Mouse (Mus musculus) MEL (cell line): Measurements from ENCODE around the gene Chid1. TPM values are rescaled to one million over a fixed set of nuclear protein-coding genes. Genes with fewer than 3 reads are reported as not detected.
A peak's percentile ranks its signal among the peaks of the same experiment; 100 is the strongest.

ENCODE experiments used
- DNase-seq: peaks from one replicate; pipeline ENCODE4 v3.0.0; 2011; ENCODE audit warnings: low read depth, low spot score
- H3K27ac ChIP-seq: 2 replicates; pipeline ENCODE4 v1.5.1; 2012; ENCODE audit warnings: low read depth, mild to moderate bottlenecking, control low read depth, low read length, moderate library complexity; ENCODE audit not compliant: control insufficient read depth
- H3K27me3 ChIP-seq, 2 experiments: fragments of 150-350 bp in 1 of 2; sonication (generic) in 1 of 2; 2 replicates each; pipeline ENCODE4 v1.6.1; 2012; ENCODE audit warnings: low read length in 2 of 2, mild to moderate bottlenecking in 2 of 2, improper control_type of control experiment in 1 of 2, moderate library complexity in 1 of 2; ENCODE audit not compliant: insufficient read depth in 2 of 2, control insufficient read depth in 1 of 2
- H3K36me3 ChIP-seq, 2 experiments: 2 replicates each; pipeline ENCODE4 v1.6.1; 2012 to 2014; ENCODE audit warnings: low read length in 2 of 2, improper control_type of control experiment in 1 of 2, inconsistent platforms in 1 of 2, mild to moderate bottlenecking in 1 of 2; ENCODE audit not compliant: insufficient read depth in 2 of 2, control insufficient read depth in 1 of 2
- H3K4me1 ChIP-seq, 2 experiments: fragments of 150-350 bp in 1 of 2; sonication (generic) in 1 of 2; 2 replicates each; pipeline ENCODE4 v1.6.1; 2012; ENCODE audit warnings: low read length in 2 of 2, improper control_type of control experiment in 1 of 2, mild to moderate bottlenecking in 1 of 2; ENCODE audit not compliant: insufficient read depth in 2 of 2, control insufficient read depth in 1 of 2
- H3K4me3 ChIP-seq, 2 experiments: fragments of 150-350 bp in 1 of 2; sonication (generic) in 1 of 2; 2 replicates each; pipeline ENCODE4 v1.5.1; 2012; ENCODE audit warnings: low read depth in 2 of 2, low read length in 2 of 2, mild to moderate bottlenecking in 2 of 2, moderate library complexity in 2 of 2, control low read depth in 1 of 2, improper control_type of control experiment in 1 of 2; ENCODE audit not compliant: control insufficient read depth in 1 of 2, insufficient read depth in 1 of 2
- H3K79me2 ChIP-seq: 2 replicates; pipeline ENCODE4 v1.6.1; 2012; ENCODE audit warnings: mild to moderate bottlenecking, low read length, moderate library complexity; ENCODE audit not compliant: control insufficient read depth, poor library complexity, insufficient read depth
- H3K9ac ChIP-seq: 2 replicates; pipeline ENCODE4 v1.6.1; 2012; ENCODE audit warnings: low read depth, mild to moderate bottlenecking, control low read depth, low read length, moderate library complexity; ENCODE audit not compliant: control insufficient read depth, poor library complexity, severe bottlenecking
- H3K9me3 ChIP-seq: fragments of 150-350 bp; sonication (generic); replicated peaks from 2 replicates; pipeline ENCODE4 v1.6.1; 2012; ENCODE audit warnings: mild to moderate bottlenecking, low read length, improper control_type of control experiment, moderate library complexity; ENCODE audit not compliant: insufficient read depth
- BHLHE40 ChIP-seq: IDR thresholded peaks from 2 replicates; pipeline ENCODE4 v1.6.1; 2012; ENCODE audit warnings: low read depth, mild to moderate bottlenecking, inconsistent platforms, low read length, improper control_type of control experiment, borderline replicate concordance
- CHD1 ChIP-seq: IDR thresholded peaks from 2 replicates; pipeline ENCODE4 v1.6.1; 2012; ENCODE audit warnings: low read depth, mild to moderate bottlenecking, inconsistent platforms, low read length, improper control_type of control experiment
- CTCF ChIP-seq, 3 experiments: IDR thresholded peaks in 2 of 3; conservative IDR thresholded peaks in 1 of 3; 2 replicates each; pipeline ENCODE4 v1.5.1; 2011 to 2012; ENCODE audit warnings: low read length in 3 of 3, low read depth in 2 of 3, mild to moderate bottlenecking in 2 of 3, improper control_type of control experiment in 1 of 3, inconsistent platforms in 1 of 3, mixed read lengths in 1 of 3, moderate library complexity in 1 of 3; ENCODE audit not compliant: control insufficient read depth in 1 of 3, insufficient read depth in 1 of 3, poor library complexity in 1 of 3, severe bottlenecking in 1 of 3
- E2F4 ChIP-seq: IDR thresholded peaks from 2 replicates; pipeline ENCODE4 v1.6.1; 2011; ENCODE audit warnings: low read depth, low read length, improper control_type of control experiment, borderline replicate concordance
- EP300 ChIP-seq, 2 experiments: IDR thresholded peaks; 2 replicates each; pipeline ENCODE4 v1.6.1; 2011; ENCODE audit warnings: improper control_type of control experiment in 2 of 2, low read length in 2 of 2, low read depth in 1 of 2, mild to moderate bottlenecking in 1 of 2
- ETS1 ChIP-seq: IDR thresholded peaks from 2 replicates; pipeline ENCODE4 v1.6.1; 2012; ENCODE audit warnings: low read depth, mild to moderate bottlenecking, inconsistent platforms, low read length, improper control_type of control experiment, moderate library complexity
- GATA1 ChIP-seq: IDR thresholded peaks from 2 replicates; pipeline ENCODE4 v1.6.1; 2011; ENCODE audit warnings: low read depth, low read length, improper control_type of control experiment
- JUND ChIP-seq: IDR thresholded peaks from 2 replicates; pipeline ENCODE4 v1.6.1; 2011; ENCODE audit warnings: low read depth, mild to moderate bottlenecking, improper control_type of control experiment, low read length
- KAT2A ChIP-seq: conservative IDR thresholded peaks from 2 replicates; pipeline ENCODE4 v1.6.1; 2012; ENCODE audit warnings: low read depth, low read length, improper control_type of control experiment, inconsistent platforms
- MAFK ChIP-seq: IDR thresholded peaks from 2 replicates; pipeline ENCODE4 v1.6.1; 2011; ENCODE audit warnings: low read depth, mild to moderate bottlenecking, low read length, improper control_type of control experiment, borderline replicate concordance
- MAX ChIP-seq: IDR thresholded peaks from 2 replicates; pipeline ENCODE4 v1.6.1; 2011; ENCODE audit warnings: low read length, improper control_type of control experiment
- MAZ ChIP-seq: IDR thresholded peaks from 2 replicates; pipeline ENCODE4 v1.6.1; 2012; ENCODE audit warnings: low read depth, mild to moderate bottlenecking, inconsistent platforms, low read length, improper control_type of control experiment
- MXI1 ChIP-seq: IDR thresholded peaks from 2 replicates; pipeline ENCODE4 v1.6.1; 2011; ENCODE audit warnings: mild to moderate bottlenecking, low read depth, low read length, improper control_type of control experiment
- MYC ChIP-seq: IDR thresholded peaks from 2 replicates; pipeline ENCODE4 v1.6.1; 2011; ENCODE audit warnings: low read depth, mild to moderate bottlenecking, low read length, improper control_type of control experiment, moderate library complexity
- NRF1 ChIP-seq: IDR thresholded peaks from 2 replicates; pipeline ENCODE4 v1.6.1; 2014; ENCODE audit warnings: low read depth, mild to moderate bottlenecking, inconsistent platforms, low read length, improper control_type of control experiment, moderate library complexity; ENCODE audit not compliant: poor library complexity, insufficient read depth, severe bottlenecking
- POLR2A ChIP-seq, 2 experiments: IDR thresholded peaks; 2 replicates each; pipeline ENCODE4 v1.6.1; 2011 to 2012; ENCODE audit warnings: low read length in 2 of 2, mild to moderate bottlenecking in 2 of 2, control low read depth in 1 of 2, improper control_type of control experiment in 1 of 2, low read depth in 1 of 2, moderate library complexity in 1 of 2; ENCODE audit not compliant: control insufficient read depth in 1 of 2, insufficient read depth in 1 of 2, poor library complexity in 1 of 2
- POLR2AphosphoS5 ChIP-seq: IDR thresholded peaks from 2 replicates; pipeline ENCODE4 v1.6.1; 2012; ENCODE audit warnings: low read depth, borderline replicate concordance, mild to moderate bottlenecking, inconsistent platforms, low read length, moderate library complexity, mixed read lengths
- RAD21 ChIP-seq: IDR thresholded peaks from 2 replicates; pipeline ENCODE4 v1.6.1; 2011; ENCODE audit warnings: mild to moderate bottlenecking, low read depth, low read length, improper control_type of control experiment
- RCOR1 ChIP-seq: IDR thresholded peaks from 2 replicates; pipeline ENCODE4 v1.6.1; 2012; ENCODE audit warnings: low read depth, mild to moderate bottlenecking, inconsistent platforms, low read length, improper control_type of control experiment
- TAL1 ChIP-seq: IDR thresholded peaks from 2 replicates; pipeline ENCODE4 v1.6.1; 2012; ENCODE audit warnings: mild to moderate bottlenecking, inconsistent platforms, low read length, moderate library complexity, mixed read lengths
- TBP ChIP-seq: IDR thresholded peaks from 2 replicates; pipeline ENCODE4 v1.8.0; 2011; ENCODE audit warnings: low read depth, low read length, improper control_type of control experiment
- USF1 ChIP-seq: IDR thresholded peaks from 2 replicates; pipeline ENCODE4 v1.6.1; 2014; ENCODE audit warnings: low read depth, mild to moderate bottlenecking, inconsistent platforms, low read length, improper control_type of control experiment, moderate library complexity
- USF2 ChIP-seq, 2 experiments: IDR thresholded peaks; 2 replicates each; pipeline ENCODE4 v1.6.1; 2011 to 2012; ENCODE audit warnings: improper control_type of control experiment in 2 of 2, low read length in 2 of 2, borderline replicate concordance in 1 of 2, inconsistent platforms in 1 of 2, low read depth in 1 of 2, mild to moderate bottlenecking in 1 of 2; ENCODE audit not compliant: insufficient read depth in 1 of 2
- ZC3H11A ChIP-seq: IDR thresholded peaks from 2 replicates; pipeline ENCODE4 v1.6.1; 2012; ENCODE audit warnings: low read depth, mild to moderate bottlenecking, inconsistent platforms, low read length, improper control_type of control experiment
- ZKSCAN1 ChIP-seq: IDR thresholded peaks from 2 replicates; pipeline ENCODE4 v1.6.1; 2012; ENCODE audit warnings: low read depth, mild to moderate bottlenecking, inconsistent platforms, low read length, improper control_type of control experiment, moderate library complexity
- ZNF384 ChIP-seq: IDR thresholded peaks from 2 replicates; pipeline ENCODE4 v1.6.1; 2012; ENCODE audit warnings: low read depth, mild to moderate bottlenecking, inconsistent platforms, low read length, improper control_type of control experiment
- polyA plus RNA-seq, 2 experiments: library from polyadenylated mRNA; stranded (reverse) in 1 of 2; unstranded in 1 of 2; fragments of >175 nt in 1 of 2; fragments of >200 nt in 1 of 2; gene quantifications; 2 replicates each; pipeline versions ENCODE4 v1.2.1 to v1.2.4; 2012; ENCODE audit warnings: low replicate concordance in 2 of 2, low read depth in 1 of 2; ENCODE audit not compliant: insufficient read length in 2 of 2, insufficient read depth in 1 of 2, missing spikeins in 1 of 2
- total RNA-seq: library from RNA; depleted of rRNA; stranded (reverse); fragments of 300-350 nt; gene quantifications from 2 replicates; pipeline ENCODE4 v1.2.3, GENCODE M21; 2012

Chid1 gene
- total and polyA plus RNA-seq, 3 experiments = 36.1 to 46.7 TPM; not detected in 1

DNA sequence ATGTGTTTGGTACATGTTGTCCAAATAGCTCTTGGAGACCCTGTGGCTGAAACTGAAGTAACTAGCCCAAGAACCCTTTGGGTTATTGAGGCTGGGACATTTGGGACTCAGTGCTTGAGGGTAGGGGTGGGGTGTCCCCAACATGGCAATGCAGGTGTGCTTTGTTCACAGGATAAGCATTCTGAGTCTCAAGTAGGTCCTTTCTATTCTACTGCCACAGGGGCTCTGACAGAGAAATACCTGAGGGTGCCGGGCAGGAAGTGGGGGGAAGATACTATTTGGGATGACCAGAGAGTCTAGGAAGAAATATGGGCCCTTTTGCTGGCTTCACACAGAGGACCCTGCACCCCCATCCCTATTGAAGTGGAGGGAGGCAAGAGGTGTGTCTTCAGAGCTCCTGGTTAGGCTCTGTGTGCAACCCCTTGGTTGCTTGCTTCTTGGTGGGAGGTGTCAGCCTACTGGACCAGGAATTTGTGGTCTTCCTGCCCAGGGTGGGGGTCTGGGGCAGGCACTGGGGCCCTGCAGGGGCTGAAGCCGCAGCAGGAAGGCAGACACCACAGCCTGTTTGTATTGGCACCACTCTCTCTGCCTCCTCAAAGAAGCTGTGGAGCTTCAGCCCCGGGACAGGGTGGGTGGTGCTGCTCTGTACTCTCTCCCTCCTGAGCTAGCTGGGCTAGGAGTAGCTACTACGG, 61.9 kb downstream of the Chid1 start:
- Histone ChIP-seq H3K9me3 (no peaks in the 10 kb centered on the region), H3K9ac (peak overlapping the region; percentile 98; the same call in 1 of the 2 replicates), H3K79me2 (peaks cover 49% of the 10 kb centered on the region), H3K4me3 (no peak overlapping the region), H3K27ac (no peak overlapping the region; the same call in 1 of the 2 replicates), H3K36me3 (peaks cover 0 to 16% of the 10 kb centered on the region in 2 experiments; a peak in 2 of 4 replicates), H3K27me3 (no peaks in the 10 kb centered on the region), H3K4me1 (peaks cover 3 to 22% of the 10 kb centered on the region in 2 experiments; a peak in 3 of 4 replicates)
- no peak for TF ChIP-seq CHD1
- TF ChIP-seq EP300 (IDR thresholded peaks at IDR 0.05; ENCODE audit: low read depth in 1 of 2, low read length in 2 of 2) = no peak
- no peak for TF ChIP-seq MAFK
- TF ChIP-seq MAX = no peak
- TF ChIP-seq ZNF384 = no peak
- no peak for TF ChIP-seq USF1
- no peak for TF ChIP-seq TAL1
- no peak for TF ChIP-seq RAD21
- no peak for TF ChIP-seq JUND
- TF ChIP-seq KAT2A = no peak
- TF ChIP-seq MAZ = no peak
- no peak for DNase-seq

DNA sequence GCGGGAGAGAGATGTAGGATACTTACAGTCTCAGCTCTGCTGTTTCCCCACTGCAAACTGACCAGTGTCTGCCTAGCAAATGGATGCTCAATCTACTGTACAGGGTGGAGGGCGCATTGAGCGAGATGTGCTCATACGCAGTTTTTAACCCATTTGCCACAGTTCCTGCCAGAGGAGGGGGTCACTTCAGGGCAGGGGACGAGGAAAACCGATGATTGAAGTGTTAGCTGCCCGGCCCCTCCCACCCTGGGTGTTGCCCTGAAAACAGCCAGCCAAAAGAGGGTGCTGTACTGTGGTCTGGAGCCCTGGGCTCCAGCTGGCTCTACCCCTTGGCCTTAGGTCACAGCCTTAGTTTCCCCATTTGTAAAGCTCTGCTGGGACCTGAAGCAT, 62.7 kb downstream of the Chid1 start:
- H3K9ac ChIP-seq = peak overlapping the region; percentile 98
- no peaks in the 10 kb centered on the region for H3K9me3 ChIP-seq
- H3K27ac ChIP-seq = peak overlapping the region; percentile 71
- TF ChIP-seq POLR2A (IDR thresholded peaks at IDR 0.05; ENCODE audit: control insufficient read depth in 1 of 2, insufficient read depth in 1 of 2, low read depth in 1 of 2, low read length in 2 of 2, poor library complexity in 1 of 2) (no peak), BHLHE40 (no peak), GATA1 (no peak), MYC (no peak), RAD21 (no peak), ZNF384 (no peak), NRF1 (no peak), MAX (no peak), USF1 (no peak), CTCF (IDR thresholded peaks at IDR 0.05 in 2 of 3, conservative IDR thresholded peaks at IDR 0.05 in 1 of 3; ENCODE audit: control insufficient read depth in 1 of 3, insufficient read depth in 1 of 3, low read depth in 2 of 3, low read length in 3 of 3, poor library complexity in 1 of 3, severe bottlenecking in 1 of 3) (peak in 2 of 3 experiments; percentile 28 to 37; a peak in 3 of 6 replicates), E2F4 (no peak), USF2 (IDR thresholded peaks at IDR 0.05; ENCODE audit: borderline replicate concordance in 1 of 2, insufficient read depth in 1 of 2, low read depth in 1 of 2, low read length in 2 of 2) (no peak), MAZ (0 out of 2 replicates have a peak, but pooled peaks have one; percentile 39), POLR2AphosphoS5 (no peak), ETS1 (0 out of 2 replicates have a peak, but pooled peaks have one; percentile 28), RCOR1 (no peak), EP300 (IDR thresholded peaks at IDR 0.05; ENCODE audit: low read depth in 1 of 2, low read length in 2 of 2) (no peak), JUND (no peak), ZC3H11A (no peak), TBP (no peak), MXI1 (no peak), ZKSCAN1 (no peak)
- peaks cover 51% of the 10 kb centered on the region for H3K79me2 ChIP-seq
- DNase-seq = peak; percentile 50
- H3K4me1 ChIP-seq = peaks cover 3 to 22% of the 10 kb centered on the region in 2 experiments; a peak in 3 of 4 replicates
- peak overlapping the region; percentile 95 for H3K4me3 ChIP-seq
- H3K27me3 ChIP-seq = no peaks in the 10 kb centered on the region
- H3K36me3 ChIP-seq = peaks cover 0 to 16% of the 10 kb centered on the region in 2 experiments; a peak in 2 of 4 replicates
